Mouse (Mus musculus): Measurements from ENCODE around the gene Mctp2. TPM values are rescaled to one million over a fixed set of nuclear protein-coding genes. Genes with fewer than 3 reads are reported as not detected.

The Mctp2 gene
- total and polyA plus RNA-seq, 3 experiments, result not detected

DNA sequence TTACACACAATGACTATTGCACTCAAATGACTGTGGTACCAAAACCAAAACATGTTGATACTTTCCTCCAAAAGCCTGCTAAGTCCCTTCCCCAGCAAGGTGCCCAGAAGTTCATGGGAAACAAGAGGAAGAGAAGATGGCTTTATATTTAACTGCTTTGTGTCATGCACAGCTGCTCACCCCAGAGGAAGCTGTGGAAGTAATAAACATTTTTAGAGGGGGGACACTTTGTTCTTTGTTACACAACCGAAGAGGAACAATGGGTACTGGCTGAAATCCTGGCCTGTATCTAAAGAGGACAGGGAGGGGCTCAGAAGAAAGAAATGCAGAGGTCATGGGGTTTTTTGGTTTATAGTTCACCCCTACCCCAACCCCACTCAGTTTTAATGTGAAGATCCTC, 144.2 kb downstream of the Mctp2 start:
- Histone ChIP-seq H3K79me2 (ENCODE audit: control insufficient read depth, insufficient read depth, low read length, poor library complexity) (no peaks in the 10 kb centered on the region), H3K4me1 (ENCODE audit: control insufficient read depth in 1 of 2, insufficient read depth in 2 of 2, low read length in 2 of 2) (no peaks in the 10 kb centered on the region), H3K4me3 (ENCODE audit: control insufficient read depth in 1 of 2, insufficient read depth in 1 of 2, low read depth in 2 of 2, low read length in 2 of 2) (no peak overlapping the region), H3K27me3 (ENCODE audit: control insufficient read depth in 1 of 2, insufficient read depth in 2 of 2, low read length in 2 of 2) (no peaks in the 10 kb centered on the region), H3K27ac (ENCODE audit: control insufficient read depth, low read depth, low read length) (no peak overlapping the region), H3K9me3 (replicated peaks; ENCODE audit: insufficient read depth, low read length) (no peaks in the 10 kb centered on the region), H3K9ac (ENCODE audit: control insufficient read depth, low read depth, low read length, poor library complexity, severe bottlenecking) (no peak overlapping the region), H3K36me3 (ENCODE audit: control insufficient read depth in 1 of 2, insufficient read depth in 2 of 2, low read length in 2 of 2) (no peaks in the 10 kb centered on the region)
- DNase-seq (ENCODE audit: low read depth, low spot score), result no peak
- TF ChIP-seq CHD1 (IDR thresholded peaks at IDR 0.05; ENCODE audit: low read depth, low read length) (no peak), UBTF (IDR thresholded peaks at IDR 0.05; ENCODE audit: borderline replicate concordance, insufficient read depth, low read depth, low read length) (no peak), POLR2AphosphoS5 (IDR thresholded peaks at IDR 0.05; ENCODE audit: borderline replicate concordance, low read depth, low read length) (no peak), GATA1 (IDR thresholded peaks at IDR 0.05; ENCODE audit: low read depth, low read length) (no peak), E2F4 (IDR thresholded peaks at IDR 0.05; ENCODE audit: borderline replicate concordance, low read depth, low read length) (no peak), ZKSCAN1 (IDR thresholded peaks at IDR 0.05; ENCODE audit: low read depth, low read length) (no peak), GABPA (IDR thresholded peaks at IDR 0.05; ENCODE audit: low read depth, low read length) (no peak), JUND (IDR thresholded peaks at IDR 0.05; ENCODE audit: low read depth, low read length) (no peak), MAX (IDR thresholded peaks at IDR 0.05; ENCODE audit: low read length) (no peak), KAT2A (conservative IDR thresholded peaks at IDR 0.05; ENCODE audit: low read depth, low read length) (no peak), ZNF384 (IDR thresholded peaks at IDR 0.05; ENCODE audit: low read depth, low read length) (no peak), TBP (IDR thresholded peaks at IDR 0.05; ENCODE audit: low read depth, low read length) (no peak), ELF1 (IDR thresholded peaks at IDR 0.05; ENCODE audit: low read depth, low read length) (no peak), NRF1 (IDR thresholded peaks at IDR 0.05; ENCODE audit: insufficient read depth, low read depth, low read length, poor library complexity, severe bottlenecking) (no peak), MAZ (IDR thresholded peaks at IDR 0.05; ENCODE audit: low read depth, low read length) (no peak)

- Histone ChIP-seq H3K9ac (ENCODE audit: control insufficient read depth, low read depth, low read length, poor library complexity, severe bottlenecking) (no peak overlapping the region), H3K27me3 (ENCODE audit: control insufficient read depth in 1 of 2, insufficient read depth in 2 of 2, low read length in 2 of 2) (no peaks in the 10 kb centered on the region), H3K9me3 (replicated peaks; ENCODE audit: insufficient read depth, low read length) (no peaks in the 10 kb centered on the region), H3K4me1 (ENCODE audit: control insufficient read depth in 1 of 2, insufficient read depth in 2 of 2, low read length in 2 of 2) (no peaks in the 10 kb centered on the region), H3K36me3 (ENCODE audit: control insufficient read depth in 1 of 2, insufficient read depth in 2 of 2, low read length in 2 of 2) (no peaks in the 10 kb centered on the region), H3K79me2 (ENCODE audit: control insufficient read depth, insufficient read depth, low read length, poor library complexity) (no peaks in the 10 kb centered on the region), H3K27ac (ENCODE audit: control insufficient read depth, low read depth, low read length) (no peak overlapping the region), H3K4me3 (ENCODE audit: control insufficient read depth in 1 of 2, insufficient read depth in 1 of 2, low read depth in 2 of 2, low read length in 2 of 2) (no peak overlapping the region)
- DNase-seq (ENCODE audit: low read depth, low spot score), result no peak
- TF ChIP-seq MYB (IDR thresholded peaks at IDR 0.05; ENCODE audit: low read depth, low read length) (no peak), MAFK (IDR thresholded peaks at IDR 0.05; ENCODE audit: borderline replicate concordance, low read depth, low read length) (no peak), CHD1 (IDR thresholded peaks at IDR 0.05; ENCODE audit: low read depth, low read length) (no peak), MAZ (IDR thresholded peaks at IDR 0.05; ENCODE audit: low read depth, low read length) (no peak), EP300 (IDR thresholded peaks at IDR 0.05; ENCODE audit: low read depth in 1 of 2, low read length in 2 of 2) (no peak), CTCF (IDR thresholded peaks at IDR 0.05 in 2 of 3, conservative IDR thresholded peaks at IDR 0.05 in 1 of 3; ENCODE audit: control insufficient read depth in 1 of 3, insufficient read depth in 1 of 3, low read depth in 2 of 3, low read length in 3 of 3, poor library complexity in 1 of 3, severe bottlenecking in 1 of 3) (no peak), GABPA (IDR thresholded peaks at IDR 0.05; ENCODE audit: low read depth, low read length) (no peak), MXI1 (IDR thresholded peaks at IDR 0.05; ENCODE audit: low read depth, low read length) (no peak), GATA1 (IDR thresholded peaks at IDR 0.05; ENCODE audit: low read depth, low read length) (no peak), POLR2AphosphoS2 (IDR thresholded peaks at IDR 0.05; ENCODE audit: low read length) (no peak), KAT2A (conservative IDR thresholded peaks at IDR 0.05; ENCODE audit: low read depth, low read length) (no peak), BHLHE40 (IDR thresholded peaks at IDR 0.05; ENCODE audit: borderline replicate concordance, low read depth, low read length) (no peak), TCF12 (IDR thresholded peaks at IDR 0.05; ENCODE audit: low read depth, low read length) (no peak), E2F4 (IDR thresholded peaks at IDR 0.05; ENCODE audit: borderline replicate concordance, low read depth, low read length) (no peak), TAL1 (IDR thresholded peaks at IDR 0.05; ENCODE audit: low read length) (no peak), UBTF (IDR thresholded peaks at IDR 0.05; ENCODE audit: borderline replicate concordance, insufficient read depth, low read depth, low read length) (no peak), POLR2AphosphoS5 (IDR thresholded peaks at IDR 0.05; ENCODE audit: borderline replicate concordance, low read depth, low read length) (no peak), ZNF384 (IDR thresholded peaks at IDR 0.05; ENCODE audit: low read depth, low read length) (no peak), ETS1 (IDR thresholded peaks at IDR 0.05; ENCODE audit: low read depth, low read length) (no peak)
Measured at GRCm38 (mm10) chr7:72159513-72160063, 146.8 kb downstream of the Mctp2 start.
